6 mouse cellular contexts compared by ENCODE assay signal in genomic region chr15:60253661-60254060, GRCm38 (mm10).
DNase-seq lines count a peak whose midpoint lies in the region; ATAC-seq and TF ChIP-seq lines count a peak whose summit lies in the region.
"Not testable (repeated sequence)": the region's sequence is repeated elsewhere in the genome, so short reads cannot be mapped to it uniquely, and the experiment has no call there.

No protein-coding gene starts in this region.

- H3K36me3 ChIP-seq in CH12.LX (replicated peaks in 1 of 2; ENCODE audit: control insufficient read depth in 1 of 2, insufficient read depth in 1 of 2, low read length in 1 of 2); heart, adult 2 months (ENCODE audit: control insufficient read depth, insufficient read depth, low read length); lung, postnatal 0 days (ENCODE audit: insufficient read depth, low read length); stomach, postnatal 0 days (ENCODE audit: control insufficient read depth, insufficient read depth, low read length): not testable (repeated sequence)

- H3K9me3 ChIP-seq in CH12.LX (replicated peaks; ENCODE audit: low read length); lung, postnatal 0 days (ENCODE audit: low read length); stomach, postnatal 0 days (ENCODE audit: control insufficient read depth, low read length): not testable (repeated sequence)

- not testable (repeated sequence) for H3K9ac ChIP-seq in CH12.LX (ENCODE audit: insufficient read depth, low read depth); heart, adult 2 months (ENCODE audit: low read depth, low read length); lung, postnatal 0 days (replicated peaks; ENCODE audit: low read depth); stomach, postnatal 0 days (ENCODE audit: low read length)

- not testable (repeated sequence) for H3K4me1 ChIP-seq in CH12.LX (ENCODE audit: control insufficient read depth in 1 of 2, insufficient read depth in 2 of 2); heart, adult 2 months (ENCODE audit: control insufficient read depth, insufficient read depth, low read length); lung, postnatal 0 days (ENCODE audit: insufficient read depth, low read depth, low read length); stomach, postnatal 0 days (replicated peaks; ENCODE audit: control insufficient read depth, insufficient read depth)

- not testable (repeated sequence) for H3K4me2 ChIP-seq in CH12.LX (ENCODE audit: insufficient read depth, low read depth, poor library complexity, severe bottlenecking); lung, postnatal 0 days (replicated peaks; ENCODE audit: low read depth, low read length); stomach, postnatal 0 days (replicated peaks; ENCODE audit: low read depth)

- not testable (repeated sequence) for H3K4me3 ChIP-seq in CH12.LX (replicated peaks in 1 of 3; ENCODE audit: low read depth in 2 of 3, low read length in 2 of 3, poor library complexity in 1 of 3); heart, adult 2 months; layer of hippocampus, adult 2 months; lung, postnatal 0 days (ENCODE audit: low read depth, low read length); stomach, postnatal 0 days (ENCODE audit: low read depth, low read length)

- H3K27ac ChIP-seq in CH12.LX (ENCODE audit: insufficient read depth, low read depth); heart, adult 2 months; layer of hippocampus, adult 2 months; lung, postnatal 0 days (ENCODE audit: low read length); stomach, postnatal 0 days (replicated peaks): not testable (repeated sequence)

- not testable (repeated sequence) for H3K27me3 ChIP-seq in CH12.LX (replicated peaks); heart, adult 2 months (ENCODE audit: control insufficient read depth, insufficient read depth, low read length); lung, postnatal 0 days (replicated peaks; ENCODE audit: insufficient read depth, low read length); stomach, postnatal 0 days (ENCODE audit: control insufficient read depth, insufficient read depth, low read length)

- DNase-seq in CH12.LX (ENCODE audit: extremely low read depth); heart, adult 2 months; layer of hippocampus, adult 2 months (ENCODE audit: low spot score in 2 of 2); lung, postnatal 0 days (ENCODE audit: low spot score); stomach, postnatal 0 days (ENCODE audit: low spot score): not testable (repeated sequence)
- peak; percentile 11 for DNase-seq in induced T-regulatory cell, adult 2 months (ENCODE audit: low read depth)

- peak; percentile 49 for TF ChIP-seq RAD21 in CH12.LX (IDR thresholded peaks at IDR 0.05; ENCODE audit: low read depth, low read length)

- ATAC-seq in lung, postnatal 0 days; stomach, postnatal 0 days (ENCODE audit: low FRiP score, low TSS enrichment): not testable (repeated sequence)

- intact Hi-C loops in heart, adult 2 months (cut with DNase I): not testable (repeated sequence)

- peak in 1 of 2 experiments; percentile 53; a peak in 2 of 4 replicates for TF ChIP-seq CTCF in CH12.LX (conservative IDR thresholded peaks at IDR 0.05 in 1 of 2, IDR thresholded peaks at IDR 0.05 in 1 of 2; ENCODE audit: low read depth in 2 of 2, low read length in 2 of 2)
- TF ChIP-seq CTCF in heart, adult 2 months (IDR thresholded peaks at IDR 0.05): 0 out of 2 replicates have a peak, but pooled peaks have one; percentile 13
- peak; percentile 53 for TF ChIP-seq CTCF in layer of hippocampus, adult 2 months (conservative IDR thresholded peaks at IDR 0.05)
- TF ChIP-seq CTCF in lung, postnatal 0 days (IDR thresholded peaks at IDR 0.05): peak; percentile 44
- TF ChIP-seq CTCF in stomach, postnatal 0 days (IDR thresholded peaks at IDR 0.05; ENCODE audit: low read depth): peak; percentile 52

- in situ Hi-C loops in CH12.LX (cut with MboI; ENCODE audit: low pct_ligation_motif_present, low pct_unique_long_range_greater_than_20kb, low sequenced_read_pairs): loop anchor here (25.0 kb wide), 1 partner anchor 366 kb away; no protein-coding TSS in a partner anchor

- not testable (repeated sequence) for TF ChIP-seq POLR2A in CH12.LX (IDR thresholded peaks at IDR 0.05; ENCODE audit: low read depth, low read length); heart, adult 2 months (IDR thresholded peaks at IDR 0.05; ENCODE audit: insufficient read depth, low read depth, low read length)

- dilution Hi-C loops in CH12.LX (cut with MboI; ENCODE audit: extremely low pct_ligation_motif_present, extremely low pct_unique_long_range_greater_than_20kb, low sequenced_read_pairs): not testable (repeated sequence)

- TF ChIP-seq EP300 in CH12.LX (IDR thresholded peaks at IDR 0.05; ENCODE audit: low read length); heart, adult 2 months (IDR thresholded peaks at IDR 0.05; ENCODE audit: insufficient read depth, low read depth, low read length); lung, postnatal 0 days (IDR thresholded peaks at IDR 0.05); stomach, postnatal 0 days (optimal IDR thresholded peaks at IDR 0.05): not testable (repeated sequence)

- not testable (repeated sequence) for H3K79me2 ChIP-seq in CH12.LX (replicated peaks; ENCODE audit: control insufficient read depth, extremely low read depth, insufficient read depth, poor library complexity, severe bottlenecking); heart, adult 2 months (replicated peaks; ENCODE audit: control insufficient read depth, insufficient read depth, low read length)

TF ChIP-seq in CH12.LX, 34 proteins besides CTCF, POLR2A, EP300 and RAD21:
- peak; percentile 41 for TF ChIP-seq SMC3 (IDR thresholded peaks at IDR 0.05; ENCODE audit: low read depth, low read length)
TF ChIP-seq in CH12.LX: peak in this region for 1; not testable (repeated sequence) for 33.
